Mouse (Mus musculus) hindbrain, embryonic 11.5 days (tissue): ENCODE data around the gene Gtsf1l. TPM values are rescaled to one million over a fixed set of nuclear protein-coding genes. Genes with fewer than 3 reads are reported as not detected.

Source experiments
- ATAC-seq: fragments of 200-750 bp; cut with Nextera tagmentation; 2 replicates; pipeline ENCODE4 v1.8.0; 2017; ENCODE audit warnings: mild to moderate bottlenecking, moderate TSS enrichment, moderate library complexity; ENCODE audit not compliant: low FRiP score
- DNase-seq: peaks from one replicate; pipeline ENCODE4 v3.0.0-alpha.2; 2015; ENCODE audit warnings: low spot score
- H3K27ac ChIP-seq: fragments of 300-500 bp; sonication (generic); 2 replicates; pipeline ENCODE4 v1.5.1; 2014; ENCODE audit warnings: mild to moderate bottlenecking, low read depth, low read length
- H3K27me3 ChIP-seq: fragments of 300-500 bp; sonication (generic); 2 replicates; pipeline ENCODE4 v1.6.1; 2014; ENCODE audit warnings: mild to moderate bottlenecking, low read length, moderate library complexity, mixed read lengths; ENCODE audit not compliant: control insufficient read depth, insufficient read depth
- H3K36me3 ChIP-seq: fragments of 300-500 bp; sonication (generic); 2 replicates; pipeline ENCODE4 v1.6.1; 2014; ENCODE audit warnings: mild to moderate bottlenecking, low read length, moderate library complexity, mixed read lengths; ENCODE audit not compliant: control insufficient read depth, insufficient read depth
- H3K4me1 ChIP-seq: fragments of 300-500 bp; sonication (generic); replicated peaks from 2 replicates; pipeline ENCODE4 v1.6.1; 2014; ENCODE audit warnings: low read length, mixed read lengths; ENCODE audit not compliant: control insufficient read depth, insufficient read depth
- H3K4me2 ChIP-seq: fragments of 300-500 bp; sonication (generic); replicated peaks from 2 replicates; pipeline ENCODE4 v1.6.1; 2014; ENCODE audit warnings: mild to moderate bottlenecking, low read depth, low read length
- H3K4me3 ChIP-seq: fragments of 300-500 bp; sonication (generic); 2 replicates; pipeline ENCODE4 v1.5.1; 2014; ENCODE audit warnings: low read depth, low read length
- H3K9ac ChIP-seq: fragments of 300-500 bp; sonication (generic); 2 replicates; pipeline ENCODE4 v1.6.1; 2014; ENCODE audit warnings: low read depth, low read length
- H3K9me3 ChIP-seq: fragments of 300-500 bp; sonication (generic); 2 replicates; pipeline ENCODE4 v1.6.1; 2016; ENCODE audit warnings: low read length; ENCODE audit not compliant: control insufficient read depth
- WGBS: fragments of 180-500 bp; shearing (Covaris S2); extraction: QIAGEN DNeasy Blood & Tissue Kit; methylation state at CpG from one replicate; pipeline ENCODE4 v1.1.7; 2014; 5-methylcytosine and 5-hydroxymethylcytosine counted together
- polyA plus RNA-seq: library from polyadenylated mRNA; unstranded; fragments of >200 nt; fragmentation: Nextera tagmentation; extraction: Ambion mirVana; gene quantifications from 2 replicates; pipeline ENCODE4 v1.2.1, GENCODE M21; 2014

Gtsf1l gene
- polyA plus RNA-seq, 1 experiment from 2014 or later, result 0.28 TPM

- no peak overlapping the region for H3K4me2 ChIP-seq
- ATAC-seq (no peak), DNase-seq (no peak)
- no peaks in the 10 kb centered on the region for H3K36me3 ChIP-seq
- no peaks in the 10 kb centered on the region for H3K9me3 ChIP-seq
- H3K4me1 ChIP-seq, result no peaks in the 10 kb centered on the region
- no peak overlapping the region for H3K9ac ChIP-seq
- no peak overlapping the region for H3K4me3 ChIP-seq
- H3K27ac ChIP-seq, result no peak overlapping the region
- H3K27me3 ChIP-seq, result peaks cover 4% of the 10 kb centered on the region; the same call in 1 of the 2 replicates
- WGBS, result 47% methylated on average over 8 of the region's 8 CpGs
Measured at GRCm38 (mm10) chr2:163099919-163100318, 12.3 kb upstream of the Gtsf1l start.

DNA sequence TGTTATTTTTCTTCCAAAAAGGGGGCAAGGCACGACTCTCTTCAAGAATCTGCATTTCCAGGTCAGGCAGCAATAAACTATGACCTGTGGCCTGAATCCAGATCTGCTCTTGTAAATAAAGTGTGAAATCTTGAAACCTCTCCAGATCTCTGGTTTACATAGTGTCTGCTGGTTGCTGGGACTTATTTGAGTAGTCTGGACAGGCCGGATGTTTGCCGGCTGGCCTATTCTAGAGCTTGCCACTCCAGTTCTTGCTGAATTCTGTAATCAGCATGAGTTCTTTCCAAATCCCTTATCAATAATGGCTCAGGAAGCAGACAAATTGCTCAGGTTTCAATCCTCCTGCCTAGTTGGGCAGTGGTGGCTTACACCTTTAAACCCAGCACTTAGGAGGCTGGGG, 8.1 kb upstream of the Gtsf1l start:
- H3K4me3 ChIP-seq, result no peak overlapping the region
- DNase-seq (no peak), ATAC-seq (no peak)
- H3K9ac ChIP-seq, result no peak overlapping the region
- no peaks in the 10 kb centered on the region for H3K4me1 ChIP-seq
- no peaks in the 10 kb centered on the region for H3K9me3 ChIP-seq
- H3K27me3 ChIP-seq, result no peaks in the 10 kb centered on the region
- H3K36me3 ChIP-seq, result no peaks in the 10 kb centered on the region
- H3K4me2 ChIP-seq, result no peak overlapping the region
- 74% methylated on average over 3 of the region's 3 CpGs for WGBS
- H3K27ac ChIP-seq, result no peak overlapping the region

DNA sequence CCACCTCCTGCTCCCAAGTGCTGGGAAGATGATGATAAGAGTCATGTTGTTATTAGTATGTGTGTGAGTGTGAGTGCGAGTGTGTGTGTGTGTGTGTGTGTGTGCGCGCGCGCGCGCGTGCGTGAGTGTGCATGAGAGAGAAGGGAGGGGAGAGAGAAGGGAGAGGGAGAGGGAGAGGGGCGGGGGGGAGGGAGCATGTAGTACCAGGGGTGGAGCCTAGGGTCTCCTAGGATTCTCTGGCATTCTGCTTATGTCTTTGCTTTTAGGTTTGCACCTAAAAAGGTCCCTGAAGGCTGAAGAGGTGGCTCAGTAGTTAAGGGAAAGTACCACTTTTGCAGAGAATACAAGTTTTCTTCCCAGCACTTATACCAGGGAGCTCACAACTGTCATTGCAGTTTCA, 7.3 kb upstream of the Gtsf1l start:
- Histone ChIP-seq H3K27ac (no peak overlapping the region), H3K4me2 (no peak overlapping the region), H3K9ac (no peak overlapping the region), H3K9me3 (no peaks in the 10 kb centered on the region), H3K27me3 (no peaks in the 10 kb centered on the region), H3K4me3 (no peak overlapping the region), H3K4me1 (no peaks in the 10 kb centered on the region), H3K36me3 (no peaks in the 10 kb centered on the region)
- no peak for ATAC-seq
- no peak for DNase-seq
- 89% methylated on average over 10 of the region's 10 CpGs for WGBS

DNA sequence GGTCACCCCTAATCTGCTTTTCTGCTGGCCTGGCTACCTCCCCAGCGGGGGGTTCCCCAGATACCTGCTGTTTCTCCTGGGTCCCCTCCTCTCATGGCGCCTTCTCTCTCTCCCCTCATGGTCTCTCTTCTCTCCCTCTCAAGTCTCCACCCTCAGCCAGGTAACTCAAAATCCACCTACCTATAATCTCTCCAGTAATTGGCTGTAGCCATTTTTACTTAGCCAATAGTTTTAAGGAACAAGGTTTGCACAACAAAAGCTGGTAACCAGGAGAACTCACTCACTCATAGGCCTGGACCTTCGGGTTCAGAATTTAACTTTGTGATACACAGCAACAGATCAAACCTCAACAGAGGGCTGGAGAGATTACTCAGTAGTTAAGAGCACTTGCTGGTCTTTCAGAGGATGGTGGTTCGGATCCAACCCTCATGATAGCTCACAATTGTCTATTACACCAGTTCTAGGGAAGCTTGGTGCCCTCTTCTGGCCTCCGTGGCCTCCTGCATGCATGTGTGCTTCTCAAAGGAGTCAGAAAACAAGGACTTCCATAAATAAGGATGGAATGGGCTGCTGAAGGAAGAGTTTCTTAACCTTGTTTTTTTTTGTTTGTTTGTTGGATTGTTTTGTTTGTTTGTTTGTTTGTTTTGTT, 1.9 kb upstream of the Gtsf1l start:
- ATAC-seq, result no peak
- DNase-seq, result no peak
- no peaks in the 10 kb centered on the region for H3K27me3 ChIP-seq
- H3K27ac ChIP-seq, result no peak overlapping the region
- H3K4me3 ChIP-seq, result no peak overlapping the region
- H3K9me3 ChIP-seq, result no peaks in the 10 kb centered on the region
- H3K4me2 ChIP-seq, result no peak overlapping the region
- no peaks in the 10 kb centered on the region for H3K4me1 ChIP-seq
- WGBS, result 81% methylated on average over 5 of the region's 5 CpGs
- no peaks in the 10 kb centered on the region for H3K36me3 ChIP-seq
- no peak overlapping the region for H3K9ac ChIP-seq

GRCm38 (mm10) chr2:163086561-163086960, 1.1 kb downstream of the Gtsf1l start:
- Histone ChIP-seq H3K36me3 (no peaks in the 10 kb centered on the region), H3K9ac (no peak overlapping the region), H3K27me3 (no peaks in the 10 kb centered on the region), H3K4me1 (no peaks in the 10 kb centered on the region), H3K4me3 (no peak overlapping the region), H3K9me3 (no peaks in the 10 kb centered on the region), H3K27ac (no peak overlapping the region), H3K4me2 (no peak overlapping the region)
- DNase-seq, result no peak
- 82% methylated on average over 8 of the region's 8 CpGs for WGBS
- no peak for ATAC-seq

DNA sequence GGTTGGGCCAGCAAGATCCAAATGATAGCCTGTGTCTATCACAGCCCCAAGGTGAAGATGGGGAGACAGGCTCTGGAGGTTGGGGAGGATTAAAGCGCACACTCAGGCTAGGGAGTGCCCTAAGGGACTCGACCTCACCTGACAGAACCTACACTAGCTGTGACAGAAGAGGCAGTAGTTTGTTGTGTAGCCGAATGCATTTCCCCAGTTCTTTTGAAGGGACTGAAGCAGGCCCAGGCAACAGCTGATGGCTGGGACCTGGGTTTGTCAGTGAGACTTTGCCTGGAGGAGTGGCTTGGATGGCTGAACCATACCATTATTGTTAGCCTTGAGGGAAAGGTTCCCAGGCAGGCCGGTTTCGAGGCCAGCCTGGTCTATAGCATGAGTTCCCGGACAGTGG, 2.6 kb downstream of the Gtsf1l start:
- H3K36me3 ChIP-seq, result no peaks in the 10 kb centered on the region
- DNase-seq (no peak), ATAC-seq (no peak)
- no peak overlapping the region for H3K27ac ChIP-seq
- H3K4me3 ChIP-seq, result no peak overlapping the region
- WGBS, result 95% methylated on average over 6 of the region's 6 CpGs
- H3K9ac ChIP-seq, result no peak overlapping the region
- no peaks in the 10 kb centered on the region for H3K9me3 ChIP-seq
- no peaks in the 10 kb centered on the region for H3K27me3 ChIP-seq
- no peak overlapping the region for H3K4me2 ChIP-seq
- H3K4me1 ChIP-seq, result no peaks in the 10 kb centered on the region

GRCm38 (mm10) chr2:163084519-163084918, 3.1 kb downstream of the Gtsf1l start:
- H3K27me3 ChIP-seq, result no peaks in the 10 kb centered on the region
- no peak overlapping the region for H3K4me3 ChIP-seq
- ATAC-seq (no peak), DNase-seq (no peak)
- no peak overlapping the region for H3K27ac ChIP-seq
- H3K9ac ChIP-seq, result no peak overlapping the region
- no peak overlapping the region for H3K4me2 ChIP-seq
- no peaks in the 10 kb centered on the region for H3K36me3 ChIP-seq
- H3K4me1 ChIP-seq, result no peaks in the 10 kb centered on the region
- 92% methylated on average over 3 of the region's 3 CpGs for WGBS
- no peaks in the 10 kb centered on the region for H3K9me3 ChIP-seq

GRCm38 (mm10) chr2:163082591-163082990, 5.1 kb downstream of the Gtsf1l start:
- WGBS, result 77% methylated on average over 5 of the region's 5 CpGs
- Histone ChIP-seq H3K9me3 (no peaks in the 10 kb centered on the region), H3K27me3 (no peaks in the 10 kb centered on the region), H3K36me3 (no peaks in the 10 kb centered on the region), H3K4me2 (no peak overlapping the region), H3K4me3 (no peak overlapping the region), H3K4me1 (no peaks in the 10 kb centered on the region), H3K9ac (no peak overlapping the region), H3K27ac (no peak overlapping the region)
- ATAC-seq (no peak), DNase-seq (no peak)

DNA sequence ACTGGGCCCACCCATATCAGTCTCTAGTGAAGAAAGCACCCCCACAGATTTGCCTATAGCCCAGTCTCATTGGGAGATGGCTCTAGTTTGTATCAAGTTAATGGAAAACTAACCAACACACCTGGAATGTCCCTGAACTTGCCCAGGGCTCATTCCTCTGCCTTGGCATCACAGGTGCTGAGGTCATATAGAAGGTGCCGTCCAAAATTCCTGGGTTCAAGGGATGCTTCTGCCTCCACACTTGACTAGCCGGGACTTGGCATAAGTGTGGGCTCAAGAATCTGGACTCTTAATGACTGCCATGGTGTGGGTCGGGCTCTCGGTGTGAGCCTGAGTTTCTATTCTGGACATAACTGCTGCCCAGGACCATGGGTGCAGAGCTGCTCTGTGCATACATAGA, 8.6 kb downstream of the Gtsf1l start:
- DNase-seq (no peak), ATAC-seq (no peak)
- H3K4me2 ChIP-seq, result no peak overlapping the region
- no peak overlapping the region for H3K4me3 ChIP-seq
- H3K9me3 ChIP-seq, result no peaks in the 10 kb centered on the region
- WGBS, result 97% methylated on average over 4 of the region's 4 CpGs
- H3K9ac ChIP-seq, result no peak overlapping the region
- no peaks in the 10 kb centered on the region for H3K27me3 ChIP-seq
- H3K27ac ChIP-seq, result no peak overlapping the region
- H3K36me3 ChIP-seq, result no peaks in the 10 kb centered on the region
- no peaks in the 10 kb centered on the region for H3K4me1 ChIP-seq
